Mouse (Mus musculus) ES-Bruce4 (cell line): ENCODE results near the gene Sox5. TPM values are rescaled to one million over a fixed set of nuclear protein-coding genes. Genes with fewer than 3 reads are reported as not detected.

ENCODE experiments used
- H3K27ac ChIP-seq: 2 replicates; pipeline ENCODE4 v1.5.1; 2012; ENCODE audit warnings: low read length, inconsistent platforms; ENCODE audit not compliant: insufficient read depth
- H3K27me3 ChIP-seq: 2 replicates; pipeline ENCODE4 v1.6.1; 2012; ENCODE audit warnings: mild to moderate bottlenecking, low read length, inconsistent platforms; ENCODE audit not compliant: control insufficient read depth, poor library complexity, insufficient read depth, severe bottlenecking
- H3K36me3 ChIP-seq: 2 replicates; pipeline ENCODE4 v1.6.1; 2012; ENCODE audit warnings: inconsistent platforms, mild to moderate bottlenecking, low read length, moderate library complexity; ENCODE audit not compliant: control insufficient read depth, poor library complexity, insufficient read depth, severe bottlenecking
- H3K4me1 ChIP-seq: one replicate; pipeline ENCODE4 v1.8.1; 2011; ENCODE audit warnings: low read length; ENCODE audit not compliant: control insufficient read depth, insufficient read depth
- H3K4me3 ChIP-seq: 2 replicates; pipeline ENCODE4 v1.5.1; 2011; ENCODE audit warnings: low read depth, mild to moderate bottlenecking, low read length
- H3K9ac ChIP-seq: 2 replicates; pipeline ENCODE4 v1.6.1; 2012; ENCODE audit warnings: low read depth, mild to moderate bottlenecking, inconsistent platforms; ENCODE audit not compliant: poor library complexity, severe bottlenecking
- H3K9me3 ChIP-seq: replicated peaks from 2 replicates; pipeline ENCODE4 v1.6.1; 2012; ENCODE audit warnings: mild to moderate bottlenecking, low read length, inconsistent platforms; ENCODE audit not compliant: control insufficient read depth, poor library complexity, insufficient read depth, severe bottlenecking
- CTCF ChIP-seq: IDR thresholded peaks from one replicate; pipeline ENCODE4 v1.8.1; 2011; ENCODE audit warnings: low read depth, low read length
- EP300 ChIP-seq: IDR thresholded peaks from 2 replicates; pipeline ENCODE4 v1.6.1; 2011; ENCODE audit warnings: low read depth, low read length; ENCODE audit not compliant: insufficient read depth
- POLR2A ChIP-seq: IDR thresholded peaks from one replicate; pipeline ENCODE4 v1.8.1; 2011; ENCODE audit warnings: low read length; ENCODE audit not compliant: insufficient read depth
- polyA plus RNA-seq: library from polyadenylated mRNA; stranded (reverse); fragments of >200 nt; gene quantifications from 2 replicates; pipeline ENCODE4 v1.2.4, GENCODE M21; 2011; ENCODE audit warnings: low read depth; ENCODE audit not compliant: missing spikeins, insufficient read depth, insufficient read length

The Sox5 gene
- polyA plus RNA-seq, 1 experiment, result not detected

- no peaks in the 10 kb centered on the region for H3K9me3 ChIP-seq
- no peaks in the 10 kb centered on the region for H3K36me3 ChIP-seq
- H3K27ac ChIP-seq, result no peak overlapping the region
- H3K4me3 ChIP-seq, result no peak overlapping the region
- no peaks in the 10 kb centered on the region for H3K27me3 ChIP-seq
- TF ChIP-seq EP300 (no peak), CTCF (no peak), POLR2A (no peak)
- H3K4me1 ChIP-seq, result no peaks in the 10 kb centered on the region
- no peak overlapping the region for H3K9ac ChIP-seq
Measured at GRCm38 (mm10) chr6:144503399-144504196, 278.2 kb downstream of the Sox5 start.

GRCm38 (mm10) chr6:144501439-144501838, 280.3 kb downstream of the Sox5 start:
- no peaks in the 10 kb centered on the region for H3K36me3 ChIP-seq
- no peak overlapping the region for H3K27ac ChIP-seq
- H3K4me3 ChIP-seq, result no peak overlapping the region
- no peaks in the 10 kb centered on the region for H3K27me3 ChIP-seq
- no peak overlapping the region for H3K9ac ChIP-seq
- H3K9me3 ChIP-seq, result no peaks in the 10 kb centered on the region
- no peaks in the 10 kb centered on the region for H3K4me1 ChIP-seq
- no peak for TF ChIP-seq EP300
- TF ChIP-seq CTCF, result no peak
- no peak for TF ChIP-seq POLR2A

- Histone ChIP-seq H3K27ac (no peak overlapping the region), H3K27me3 (no peaks in the 10 kb centered on the region), H3K36me3 (no peaks in the 10 kb centered on the region), H3K4me1 (no peaks in the 10 kb centered on the region), H3K9ac (no peak overlapping the region), H3K9me3 (no peaks in the 10 kb centered on the region), H3K4me3 (no peak overlapping the region)
- TF ChIP-seq CTCF (peak; percentile 48), EP300 (no peak)
Measured at GRCm38 (mm10) chr6:144498177-144498576, 283.6 kb downstream of the Sox5 start.

GRCm38 (mm10) chr6:144491761-144492415, 289.9 kb downstream of the Sox5 start:
- TF ChIP-seq EP300 (no peak), CTCF (no peak), POLR2A (no peak)
- H3K4me1 ChIP-seq, result no peaks in the 10 kb centered on the region
- H3K4me3 ChIP-seq, result no peak overlapping the region
- H3K9me3 ChIP-seq, result peaks cover 4% of the 10 kb centered on the region
- no peaks in the 10 kb centered on the region for H3K36me3 ChIP-seq
- no peak overlapping the region for H3K27ac ChIP-seq
- H3K27me3 ChIP-seq, result no peaks in the 10 kb centered on the region
- no peak overlapping the region for H3K9ac ChIP-seq

GRCm38 (mm10) chr6:144490896-144491295, 290.9 kb downstream of the Sox5 start:
- Histone ChIP-seq H3K27me3 (no peaks in the 10 kb centered on the region), H3K27ac (no peak overlapping the region), H3K4me3 (no peak overlapping the region), H3K4me1 (no peaks in the 10 kb centered on the region), H3K9me3 (peaks cover 9% of the 10 kb centered on the region), H3K9ac (no peak overlapping the region), H3K36me3 (no peaks in the 10 kb centered on the region)
- TF ChIP-seq POLR2A (no peak), CTCF (no peak), EP300 (no peak)

GRCm38 (mm10) chr6:144485578-144485977, 296.2 kb downstream of the Sox5 start:
- H3K27ac ChIP-seq, result no peak overlapping the region
- TF ChIP-seq POLR2A (no peak), EP300 (no peak), CTCF (no peak)

More at GRCm38 (mm10) chr6:144485578-144485977, 296.2 kb downstream of the Sox5 start:
- H3K9me3 ChIP-seq, result peaks cover 9% of the 10 kb centered on the region
- no peaks in the 10 kb centered on the region for H3K36me3 ChIP-seq
- no peak overlapping the region for H3K9ac ChIP-seq
- H3K27me3 ChIP-seq, result no peaks in the 10 kb centered on the region
- H3K4me3 ChIP-seq, result no peak overlapping the region
- no peaks in the 10 kb centered on the region for H3K4me1 ChIP-seq
